Mouse (Mus musculus) lung, adult 2 months (tissue): Measurements from ENCODE around the gene Afap1. TPM values are rescaled to one million over a fixed set of nuclear protein-coding genes. Genes with fewer than 3 reads are reported as not detected.

ENCODE experiments used
- DNase-seq: peaks from one replicate; pipeline ENCODE4 v3.0.0; 2022
- H3K4me1 ChIP-seq: fragments of 200-500 bp; 2 replicates; pipeline ENCODE4 v1.6.1; 2011; ENCODE audit warnings: low read length; ENCODE audit not compliant: control insufficient read depth, insufficient read depth
- H3K4me3 ChIP-seq: fragments of 200-500 bp; replicated peaks from 2 replicates; pipeline ENCODE3; 2011; ENCODE audit warnings: low read depth, mild to moderate bottlenecking, control low read depth, low read length; ENCODE audit errors: extremely low read depth
- CTCF ChIP-seq: fragments of 200-500 bp; IDR thresholded peaks from 2 replicates; pipeline ENCODE4 v1.5.1; 2011; ENCODE audit warnings: mild to moderate bottlenecking, low read length, control low read depth; ENCODE audit not compliant: insufficient read depth
- POLR2A ChIP-seq: fragments of 200-500 bp; IDR thresholded peaks from 2 replicates; pipeline ENCODE4 v1.6.1; 2011; ENCODE audit warnings: low read depth, mild to moderate bottlenecking, control low read depth, low read length, borderline replicate concordance; ENCODE audit errors: extremely low read depth
- WGBS: fragments of 180-500 bp; shearing (Covaris S2); methylation state at CpG from one replicate; pipeline ENCODE4 v1.1.7; 2018; 5-methylcytosine and 5-hydroxymethylcytosine counted together
- polyA plus RNA-seq: library from polyadenylated mRNA; depleted of rRNA; stranded (reverse); fragments of >200 nt; gene quantifications from 2 replicates; pipeline ENCODE4 v1.2.3, GENCODE M21; 2012

Afap1 gene
- polyA plus RNA-seq, 1 experiment, result 19.7 TPM

DNA sequence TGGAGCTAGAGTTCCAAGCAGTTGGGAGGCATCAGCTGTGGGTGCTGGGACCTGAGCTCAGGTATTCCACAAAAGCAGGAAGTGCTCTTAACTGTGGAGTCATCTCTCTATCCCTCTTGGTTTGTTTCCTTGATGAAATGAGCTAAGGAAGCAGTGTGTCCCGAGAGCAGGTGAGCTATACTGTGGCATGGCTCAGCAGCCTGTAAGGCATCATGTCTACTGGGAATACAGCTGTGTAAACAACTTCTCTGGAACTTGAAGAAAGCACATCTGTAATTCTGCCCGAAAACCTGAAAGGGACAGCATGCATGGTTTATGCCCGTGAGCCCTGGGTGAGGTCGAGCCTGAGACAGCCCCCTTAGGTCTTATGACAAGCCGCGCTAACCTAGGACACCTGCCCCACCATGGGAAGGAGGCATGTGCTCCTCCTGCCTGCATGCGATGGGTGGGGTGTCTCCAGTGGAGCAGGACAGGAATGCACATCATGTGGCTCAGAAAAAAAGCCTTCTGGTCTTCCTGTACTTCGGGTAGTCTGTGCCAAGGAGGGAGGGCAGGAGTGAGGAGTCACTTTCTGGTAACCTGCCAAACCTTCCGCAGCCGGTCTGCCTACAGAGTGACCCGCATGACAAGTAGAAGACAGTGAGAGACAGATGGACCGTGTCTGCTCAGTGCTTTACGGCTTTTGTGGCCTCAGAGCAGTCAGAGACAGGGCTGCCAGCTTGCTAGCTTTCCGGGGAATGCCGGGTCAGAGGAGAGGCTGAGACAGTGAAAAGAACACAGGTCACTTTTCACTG is 14.7 kb downstream of the Afap1 start:
- 21% methylated on average over 15 of the region's 15 CpGs for WGBS
- Histone ChIP-seq H3K4me1 (peaks cover 18% of the 10 kb centered on the region), H3K4me3 (no peak overlapping the region)
- DNase-seq, result peak; percentile 41
- TF ChIP-seq POLR2A, result no peak
- no peak for TF ChIP-seq CTCF

GRCm38 (mm10) chr5:35908626-35909443 is 15.7 kb downstream of the Afap1 start:
- DNase-seq, result no peak
- Histone ChIP-seq H3K4me3 (no peak overlapping the region), H3K4me1 (peaks cover 18% of the 10 kb centered on the region)
- no peak for TF ChIP-seq CTCF
- no peak for TF ChIP-seq POLR2A
- WGBS, result 32% methylated on average over 13 of the region's 13 CpGs

DNA sequence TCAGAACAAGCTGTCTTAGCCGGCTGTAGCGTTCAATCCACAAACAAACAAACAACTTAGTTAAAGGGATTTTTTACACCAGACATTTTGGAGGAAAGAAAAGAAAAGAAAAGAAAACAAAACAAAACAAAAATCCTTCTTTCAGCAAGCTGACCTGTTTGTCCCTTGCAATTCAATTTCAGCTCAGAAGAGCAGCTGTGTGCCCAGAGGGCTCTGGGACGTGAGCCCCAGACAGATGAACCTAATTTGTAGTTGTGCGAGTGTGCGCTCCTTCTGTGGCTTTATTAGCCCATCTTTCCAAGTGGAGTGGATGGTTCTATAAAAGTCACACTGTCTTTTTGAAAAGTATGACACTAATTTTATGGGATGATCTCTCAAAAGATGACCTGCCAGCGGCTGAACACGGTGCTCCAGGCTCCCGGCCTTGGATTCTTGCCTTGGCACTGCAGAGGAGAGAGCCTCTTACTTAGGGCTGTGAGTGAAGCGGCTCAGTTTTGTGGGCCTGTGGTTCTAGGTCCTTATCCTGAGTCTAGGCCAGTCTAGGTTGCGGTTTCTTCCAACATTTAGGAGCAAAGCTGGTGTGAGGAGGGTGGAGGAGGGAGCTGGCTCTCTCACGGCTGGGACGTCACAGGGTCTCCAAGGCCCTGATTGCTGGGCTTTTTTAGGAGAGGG is 22.6 kb downstream of the Afap1 start:
- H3K4me3 ChIP-seq, result no peak overlapping the region
- 77% methylated on average over 12 of the region's 12 CpGs for whole genome bisulfite sequencing
- no peak for TF ChIP-seq POLR2A
- no peak for TF ChIP-seq CTCF
- H3K4me1 ChIP-seq, result peaks cover 9% of the 10 kb centered on the region
- DNase-seq, result no peak

DNA sequence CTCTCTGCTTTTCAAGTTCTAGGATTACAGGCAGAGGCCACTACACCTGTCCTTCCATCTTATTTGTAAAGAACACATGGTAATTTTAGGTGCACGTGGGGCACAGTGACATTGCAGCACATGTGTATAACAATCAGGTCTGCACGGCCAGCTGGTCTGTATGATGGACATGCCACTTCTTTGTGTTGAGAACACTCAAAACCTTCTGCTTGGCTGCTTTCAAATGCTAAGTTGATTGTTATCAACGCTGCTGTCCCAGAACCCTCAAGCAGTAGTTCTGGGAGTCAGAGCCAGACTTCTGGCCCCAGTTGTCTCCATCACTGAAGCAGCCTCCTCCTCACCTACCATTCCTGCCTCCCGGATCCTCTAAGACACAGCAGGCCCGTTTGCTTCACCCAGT is 23.5 kb downstream of the Afap1 start:
- TF ChIP-seq CTCF, result no peak
- no peak for TF ChIP-seq POLR2A
- DNase-seq, result no peak
- 72% methylated on average over 5 of the region's 5 CpGs for WGBS
- Histone ChIP-seq H3K4me3 (no peak overlapping the region), H3K4me1 (peaks cover 15% of the 10 kb centered on the region)

DNA sequence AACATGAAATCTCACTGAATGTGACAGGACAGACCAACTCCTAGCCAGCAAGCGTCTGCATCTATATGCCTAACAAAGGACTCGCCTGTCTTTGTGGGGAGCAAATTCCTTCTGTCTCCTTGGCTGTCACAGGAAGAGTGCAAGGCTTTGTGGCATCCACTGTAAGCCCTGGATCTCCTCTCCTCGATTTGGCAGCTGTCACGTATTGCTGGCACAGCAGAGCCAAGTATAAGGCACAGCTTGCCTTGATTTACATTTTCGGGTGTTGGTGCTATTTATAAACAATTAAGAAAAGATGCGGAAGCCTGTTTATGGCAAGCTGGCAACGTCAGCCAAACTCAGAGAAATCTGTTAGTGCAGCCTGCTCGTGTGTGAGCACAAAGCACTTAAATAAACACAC is 25.3 kb downstream of the Afap1 start:
- 35% methylated on average over 8 of the region's 8 CpGs for WGBS

GRCm38 (mm10) chr5:35920076-35920475 is 27.0 kb downstream of the Afap1 start:
- Histone ChIP-seq H3K4me3 (no peak overlapping the region), H3K4me1 (peaks cover 23% of the 10 kb centered on the region)
- TF ChIP-seq POLR2A, result no peak
- no peak for TF ChIP-seq CTCF
- no peak for DNase-seq
- WGBS, result 88% methylated on average over 4 of the region's 4 CpGs

More for the DNA sequence above, 25.3 kb downstream of the Afap1 start:
- Histone ChIP-seq H3K4me3 (no peak overlapping the region), H3K4me1 (peaks cover 21% of the 10 kb centered on the region)
- TF ChIP-seq CTCF (no peak), POLR2A (no peak)
- no peak for DNase-seq

DNA sequence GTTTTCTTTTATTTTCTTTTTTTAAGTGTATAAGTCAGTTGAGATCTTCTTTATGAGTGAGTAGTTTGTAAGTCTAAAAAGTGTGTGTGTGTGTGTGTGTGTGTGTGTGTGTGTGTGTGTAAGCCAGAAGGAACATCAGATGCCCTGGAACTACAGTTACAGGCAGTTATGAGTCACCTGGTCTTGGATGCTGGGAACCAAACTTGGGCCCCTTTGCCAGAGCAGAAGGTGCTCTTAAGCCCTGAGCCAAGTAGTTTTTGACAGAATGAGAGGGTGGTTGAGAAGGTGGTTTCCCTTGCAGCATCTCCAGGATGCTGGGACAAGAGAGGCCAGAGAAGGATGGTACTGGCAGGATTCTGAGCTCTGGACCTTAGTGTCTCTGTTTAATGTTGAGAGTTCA is 27.4 kb downstream of the Afap1 start:
- no peak overlapping the region for H3K4me3 ChIP-seq
- peaks cover 23% of the 10 kb centered on the region for H3K4me1 ChIP-seq
- DNase-seq, result no peak
- TF ChIP-seq POLR2A (no peak), CTCF (no peak)

DNA sequence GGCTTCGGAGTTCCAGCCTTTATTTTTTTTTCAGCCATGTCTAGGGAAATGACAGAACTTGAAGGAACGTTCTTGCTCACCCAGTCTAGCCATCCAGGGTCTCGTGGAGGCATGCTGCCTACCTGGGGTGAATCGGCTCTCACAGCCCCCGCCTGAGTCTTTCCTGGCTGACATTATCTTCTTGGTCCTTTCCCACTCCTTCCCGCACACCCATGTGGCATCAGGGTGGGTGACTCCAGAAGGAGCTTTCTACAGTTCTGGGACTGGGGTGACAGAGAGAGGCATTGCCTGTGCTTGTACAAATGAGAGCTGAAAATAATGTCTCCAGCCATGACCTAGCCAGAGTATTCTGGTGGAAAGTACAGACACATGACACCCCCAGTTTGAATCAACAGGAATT is 28.0 kb downstream of the Afap1 start:
- no peak for DNase-seq
- TF ChIP-seq CTCF, result no peak
- TF ChIP-seq POLR2A, result no peak
- Histone ChIP-seq H3K4me1 (peaks cover 23% of the 10 kb centered on the region), H3K4me3 (no peak overlapping the region)
- 58% methylated on average over 6 of the region's 6 CpGs for WGBS

DNA sequence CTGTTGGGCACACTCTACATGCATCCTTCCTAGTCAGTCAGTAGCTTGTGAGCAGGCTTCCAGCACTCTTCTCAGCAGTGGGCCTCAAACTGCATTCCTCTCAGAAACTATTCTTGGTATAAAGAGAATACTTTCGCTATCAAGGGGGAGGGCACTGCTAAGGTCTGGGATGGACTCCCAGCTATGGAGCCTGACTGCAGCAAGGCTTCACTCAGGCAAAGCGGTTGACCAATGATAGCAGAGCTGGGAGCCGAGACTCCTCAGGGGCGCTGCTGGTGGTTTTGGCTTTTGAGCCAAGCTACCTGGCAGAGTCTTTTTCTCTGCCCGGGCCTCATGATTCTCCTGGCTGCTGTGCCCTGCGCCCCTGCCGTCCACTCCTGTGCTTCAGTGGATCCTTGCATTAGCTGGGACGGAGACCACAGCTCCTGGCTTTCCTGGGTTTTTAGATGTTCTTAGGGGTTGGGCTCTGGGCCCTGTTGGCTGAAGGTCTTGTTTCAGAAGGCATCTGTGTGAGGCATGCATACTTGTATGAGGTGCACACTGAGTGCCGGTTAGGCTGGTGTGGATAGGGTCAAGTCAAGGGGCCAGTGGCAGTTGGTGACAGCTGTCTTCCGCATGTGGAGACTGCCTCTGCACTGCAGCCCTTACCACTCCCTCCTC is 28.6 kb downstream of the Afap1 start:
- peaks cover 23% of the 10 kb centered on the region for H3K4me1 ChIP-seq
- no peak overlapping the region for H3K4me3 ChIP-seq
- DNase-seq, result peak; percentile 46
- no peak for TF ChIP-seq CTCF
- TF ChIP-seq POLR2A, result no peak
- 48% methylated on average over 10 of the region's 10 CpGs for WGBS
